Mouse (Mus musculus): ENCODE results near the gene Upf1. TPM values are rescaled to one million over a fixed set of nuclear protein-coding genes. Genes with fewer than 3 reads are reported as not detected.

Upf1 gene
- total and polyA plus RNA-seq, 2 experiments from 2014 or later: 9.7 to 45.4 TPM

DNA sequence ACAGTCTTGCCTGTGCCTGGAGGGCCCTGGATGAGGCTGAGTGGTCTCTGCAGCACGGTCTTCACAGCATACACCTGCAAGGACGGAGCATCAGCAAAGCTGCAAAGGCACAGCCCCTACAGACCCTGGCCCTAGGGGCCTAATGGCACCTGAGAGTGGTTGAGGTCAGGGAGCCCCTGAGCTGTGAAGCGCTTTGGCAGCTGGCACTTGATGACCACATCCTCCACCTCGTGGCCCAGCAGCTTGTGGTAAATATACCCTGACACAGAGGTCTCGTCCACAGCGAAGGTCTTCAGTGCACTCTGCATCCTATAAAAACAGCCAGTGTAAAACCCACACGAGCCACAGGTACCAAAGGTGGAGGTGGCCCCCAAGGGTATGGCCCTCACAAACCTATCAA is 14.1 kb downstream of the Upf1 start:
- peaks cover 94% of the 10 kb centered on the region for H3K36me3 ChIP-seq (ENCODE audit: insufficient read depth, low read length)
- H3K4me1 ChIP-seq (ENCODE audit: insufficient read depth, low read length): no peaks in the 10 kb centered on the region
- H3K4me2 ChIP-seq (ENCODE audit: low read depth, low read length, poor library complexity, severe bottlenecking): no peak overlapping the region
- no peak overlapping the region for H3K4me3 ChIP-seq (ENCODE audit: low read depth, low read length)
- no peak for ATAC-seq (ENCODE audit: low FRiP score)
- no peak for TF ChIP-seq CTCF (IDR thresholded peaks at IDR 0.05)
- WGBS: 95% methylated on average over 7 of the region's 7 CpGs
- no peaks in the 10 kb centered on the region for H3K9me3 ChIP-seq (ENCODE audit: low read length)
- no peaks in the 10 kb centered on the region for H3K27me3 ChIP-seq (ENCODE audit: insufficient read depth, low read length)
- H3K27ac ChIP-seq (ENCODE audit: low read depth, low read length): no peak overlapping the region
- DNase-seq (ENCODE audit: low spot score): no peak
- no peak overlapping the region for H3K9ac ChIP-seq (replicated peaks; ENCODE audit: low read length, poor library complexity, severe bottlenecking)

GRCm38 (mm10) chr8:70332878-70333202 is 20.2 kb downstream of the Upf1 start:
- Histone ChIP-seq H3K9ac (replicated peaks; ENCODE audit: low read length, poor library complexity, severe bottlenecking) (no peak overlapping the region), H3K4me3 (ENCODE audit: low read depth, low read length) (no peak overlapping the region), H3K4me2 (ENCODE audit: low read depth, low read length, poor library complexity, severe bottlenecking) (no peak overlapping the region), H3K9me3 (ENCODE audit: low read length) (no peaks in the 10 kb centered on the region), H3K36me3 (ENCODE audit: insufficient read depth, low read length) (peaks cover 76% of the 10 kb centered on the region), H3K27me3 (ENCODE audit: insufficient read depth, low read length) (no peaks in the 10 kb centered on the region), H3K4me1 (ENCODE audit: insufficient read depth, low read length) (0 out of 2 replicates have a peak, but pooled peaks cover 3% of the 10 kb centered on the region), H3K27ac (ENCODE audit: low read depth, low read length) (no peak overlapping the region)
- 96% methylated on average over 6 of the region's 6 CpGs for WGBS
- TF ChIP-seq CTCF (IDR thresholded peaks at IDR 0.05): no peak
- ATAC-seq (ENCODE audit: low FRiP score) (no peak), DNase-seq (ENCODE audit: low spot score) (no peak)

DNA sequence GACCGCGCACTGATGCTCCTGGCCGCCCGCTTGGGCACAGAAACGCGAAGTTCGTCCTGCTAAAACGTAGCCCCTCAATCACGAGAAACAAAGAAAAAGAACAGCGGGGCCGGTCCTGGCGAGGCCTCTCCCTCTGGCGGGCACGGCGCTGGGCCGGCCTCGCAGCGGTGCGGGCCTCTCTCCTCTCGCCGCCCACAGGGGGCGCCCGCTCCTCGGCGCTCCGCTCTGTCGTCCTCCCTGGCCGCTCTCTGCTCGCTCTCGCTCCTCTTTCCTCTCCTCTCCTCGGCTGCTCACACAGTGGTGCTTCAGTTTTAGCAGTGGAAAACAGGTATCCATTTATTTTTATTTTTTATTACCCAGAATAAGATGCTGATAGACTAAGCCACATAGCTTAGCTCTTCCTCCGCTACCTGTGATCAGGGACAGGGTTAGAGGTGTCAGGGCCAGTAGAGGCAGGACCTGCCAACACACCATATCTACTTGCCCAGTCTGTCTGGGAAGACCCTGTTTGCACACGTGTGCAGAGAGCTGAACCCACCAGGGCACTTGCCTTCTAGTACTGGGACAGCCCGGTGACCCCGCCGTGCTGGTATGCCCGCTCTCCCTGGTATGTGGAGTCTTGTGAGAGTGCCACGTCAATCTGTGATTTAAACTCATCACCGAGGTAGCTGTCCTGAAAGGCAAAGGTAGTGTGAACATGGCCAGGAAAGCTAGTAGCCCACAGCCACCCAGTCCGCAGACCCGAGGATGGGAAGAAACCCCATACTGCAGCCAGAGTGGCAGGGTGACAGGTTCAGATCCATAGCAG is 20.8 kb downstream of the Upf1 start:
- peak overlapping the region; percentile 64 for H3K27ac ChIP-seq (ENCODE audit: low read depth, low read length)
- H3K9ac ChIP-seq (replicated peaks; ENCODE audit: low read length, poor library complexity, severe bottlenecking): no peak overlapping the region
- WGBS: 26% methylated on average over 40 of the region's 41 CpGs

GRCm38 (mm10) chr8:70331526-70331925 is 21.6 kb downstream of the Upf1 start:
- H3K27me3 ChIP-seq (ENCODE audit: insufficient read depth, low read length): no peaks in the 10 kb centered on the region
- 52% methylated on average over 19 of the region's 19 CpGs for WGBS
- H3K9ac ChIP-seq (replicated peaks; ENCODE audit: low read length, poor library complexity, severe bottlenecking): no peak overlapping the region
- peaks cover 67% of the 10 kb centered on the region for H3K36me3 ChIP-seq (ENCODE audit: insufficient read depth, low read length)
- H3K4me2 ChIP-seq (ENCODE audit: low read depth, low read length, poor library complexity, severe bottlenecking): no peak overlapping the region
- H3K9me3 ChIP-seq (ENCODE audit: low read length): no peaks in the 10 kb centered on the region
- no peak for DNase-seq (ENCODE audit: low spot score)
- no peak for TF ChIP-seq CTCF (IDR thresholded peaks at IDR 0.05)
- H3K27ac ChIP-seq (ENCODE audit: low read depth, low read length): peak overlapping the region; percentile 21; the same call in 1 of the 2 replicates
- H3K4me1 ChIP-seq (ENCODE audit: insufficient read depth, low read length): 0 out of 2 replicates have a peak, but pooled peaks cover 3% of the 10 kb centered on the region
- no peak overlapping the region for H3K4me3 ChIP-seq (ENCODE audit: low read depth, low read length)
- ATAC-seq (ENCODE audit: low FRiP score): no peak

More for the DNA sequence above, 20.8 kb downstream of the Upf1 start:
- Histone ChIP-seq H3K27me3 (ENCODE audit: insufficient read depth, low read length) (no peaks in the 10 kb centered on the region), H3K4me1 (ENCODE audit: insufficient read depth, low read length) (0 out of 2 replicates have a peak, but pooled peaks cover 3% of the 10 kb centered on the region), H3K36me3 (ENCODE audit: insufficient read depth, low read length) (peaks cover 75% of the 10 kb centered on the region), H3K4me3 (ENCODE audit: low read depth, low read length) (no peak overlapping the region), H3K9me3 (ENCODE audit: low read length) (no peaks in the 10 kb centered on the region), H3K4me2 (ENCODE audit: low read depth, low read length, poor library complexity, severe bottlenecking) (no peak overlapping the region)
- ATAC-seq (ENCODE audit: low FRiP score) (peak; percentile 71), DNase-seq (ENCODE audit: low spot score) (peak; percentile 85)
- TF ChIP-seq CTCF (IDR thresholded peaks at IDR 0.05): peak; percentile 78

GRCm38 (mm10) chr8:70330741-70331364 is 22.2 kb downstream of the Upf1 start:
- peak overlapping the region; percentile 21 for H3K27ac ChIP-seq (ENCODE audit: low read depth, low read length)
- H3K9ac ChIP-seq (replicated peaks; ENCODE audit: low read length, poor library complexity, severe bottlenecking): no peak overlapping the region
- no peak overlapping the region for H3K4me3 ChIP-seq (ENCODE audit: low read depth, low read length)

More at GRCm38 (mm10) chr8:70330741-70331364, 22.2 kb downstream of the Upf1 start:
- Histone ChIP-seq H3K9me3 (ENCODE audit: low read length) (no peaks in the 10 kb centered on the region), H3K27me3 (ENCODE audit: insufficient read depth, low read length) (no peaks in the 10 kb centered on the region), H3K4me2 (ENCODE audit: low read depth, low read length, poor library complexity, severe bottlenecking) (no peak overlapping the region), H3K36me3 (ENCODE audit: insufficient read depth, low read length) (peaks cover 60% of the 10 kb centered on the region), H3K4me1 (ENCODE audit: insufficient read depth, low read length) (0 out of 2 replicates have a peak, but pooled peaks cover 3% of the 10 kb centered on the region)
- WGBS: 30% methylated on average over 52 of the region's 53 CpGs
- ATAC-seq (ENCODE audit: low FRiP score): peak; percentile 86
- DNase-seq (ENCODE audit: low spot score): peak; percentile 78
- TF ChIP-seq CTCF (IDR thresholded peaks at IDR 0.05): peak; percentile 61
